Mouse (Mus musculus) CH12.LX (cell line): ENCODE results near the gene Coro2a. TPM values are rescaled to one million over a fixed set of nuclear protein-coding genes. Genes with fewer than 3 reads are reported as not detected.

Source experiments
- DNase-seq: peaks from one replicate; pipeline ENCODE4 v3.0.0-alpha.2; 2013; ENCODE audit errors: extremely low read depth
- H3K27ac ChIP-seq: 2 replicates; pipeline ENCODE4 v1.5.1; 2012; ENCODE audit warnings: low read depth, mild to moderate bottlenecking, control low read depth, moderate library complexity; ENCODE audit not compliant: insufficient read depth
- H3K27me3 ChIP-seq: replicated peaks from 2 replicates; pipeline ENCODE3; 2012; ENCODE audit warnings: inconsistent platforms
- H3K36me3 ChIP-seq, 2 experiments: replicated peaks in 1 of 2; 2 replicates each; pipeline versions ENCODE3 to v1.6.1; 2012; ENCODE audit warnings: inconsistent platforms in 1 of 2, low read length in 1 of 2, mild to moderate bottlenecking in 1 of 2, mixed read lengths in 1 of 2, moderate library complexity in 1 of 2; ENCODE audit not compliant: control insufficient read depth in 1 of 2, insufficient read depth in 1 of 2
- H3K4me1 ChIP-seq, 2 experiments: 2 replicates each; pipeline ENCODE4 v1.6.1; 2012; ENCODE audit warnings: inconsistent platforms in 1 of 2, moderate library complexity in 1 of 2; ENCODE audit not compliant: insufficient read depth in 2 of 2, control insufficient read depth in 1 of 2
- H3K4me2 ChIP-seq: 2 replicates; pipeline ENCODE4 v1.6.1; 2012; ENCODE audit warnings: low read depth, mild to moderate bottlenecking, control low read depth; ENCODE audit not compliant: poor library complexity, insufficient read depth, severe bottlenecking
- H3K4me3 ChIP-seq, 3 experiments: fragments of 150-350 bp in 1 of 3; sonication (generic) in 1 of 3; replicated peaks in 1 of 3; 2 replicates each; pipeline versions ENCODE3 to v1.5.1; 2011 to 2012; ENCODE audit warnings: low read depth in 2 of 3, low read length in 2 of 3, mild to moderate bottlenecking in 2 of 3, moderate library complexity in 2 of 3, control low read depth in 1 of 3, improper control_type of control experiment in 1 of 3, inconsistent platforms in 1 of 3, mixed read lengths in 1 of 3; ENCODE audit not compliant: poor library complexity in 1 of 3
- H3K79me2 ChIP-seq: replicated peaks from 2 replicates; pipeline ENCODE4 v1.6.1; 2012; ENCODE audit warnings: mild to moderate bottlenecking, moderate library complexity; ENCODE audit not compliant: control insufficient read depth, poor library complexity, insufficient read depth, severe bottlenecking; ENCODE audit errors: extremely low read depth
- H3K9ac ChIP-seq: 2 replicates; pipeline ENCODE4 v1.6.1; 2012; ENCODE audit warnings: low read depth, mild to moderate bottlenecking, control low read depth, moderate library complexity; ENCODE audit not compliant: insufficient read depth
- H3K9me3 ChIP-seq: replicated peaks from 2 replicates; pipeline ENCODE3; 2012; ENCODE audit warnings: low read length, inconsistent platforms, mixed read lengths
- BHLHE40 ChIP-seq: IDR thresholded peaks from 2 replicates; pipeline ENCODE4 v1.6.1; 2011; ENCODE audit warnings: mild to moderate bottlenecking, low read depth, low read length, improper control_type of control experiment
- CHD1 ChIP-seq: IDR thresholded peaks from 2 replicates; pipeline ENCODE4 v1.6.1; 2012; ENCODE audit warnings: low read depth, low read length, improper control_type of control experiment, inconsistent platforms
- CHD2 ChIP-seq: IDR thresholded peaks from 2 replicates; pipeline ENCODE4 v1.6.1; 2011; ENCODE audit warnings: low read length, improper control_type of control experiment
- CTCF ChIP-seq, 2 experiments: IDR thresholded peaks in 1 of 2; conservative IDR thresholded peaks in 1 of 2; 2 replicates each; pipeline ENCODE4 v1.5.1; 2011 to 2012; ENCODE audit warnings: low read depth in 2 of 2, low read length in 2 of 2, improper control_type of control experiment in 1 of 2, inconsistent platforms in 1 of 2, mild to moderate bottlenecking in 1 of 2, moderate library complexity in 1 of 2
- E2F4 ChIP-seq: IDR thresholded peaks from 2 replicates; pipeline ENCODE4 v1.6.1; 2011; ENCODE audit warnings: low read depth, low read length, improper control_type of control experiment; ENCODE audit not compliant: insufficient replicate concordance
- ELF1 ChIP-seq: IDR thresholded peaks from 2 replicates; pipeline ENCODE4 v1.6.1; 2014; ENCODE audit warnings: low read depth, mild to moderate bottlenecking, inconsistent platforms, low read length, improper control_type of control experiment
- EP300 ChIP-seq: IDR thresholded peaks from 2 replicates; pipeline ENCODE4 v1.6.1; 2011; ENCODE audit warnings: low read length, improper control_type of control experiment
- ETS1 ChIP-seq: conservative IDR thresholded peaks from 2 replicates; pipeline ENCODE4 v1.6.1; 2012; ENCODE audit warnings: low read depth, mild to moderate bottlenecking, inconsistent platforms, low read length, improper control_type of control experiment, moderate library complexity
- GABPA ChIP-seq: IDR thresholded peaks from 2 replicates; pipeline ENCODE4 v1.6.1; 2012; ENCODE audit warnings: low read depth, low read length, improper control_type of control experiment, inconsistent platforms; ENCODE audit not compliant: insufficient replicate concordance
- HCFC1 ChIP-seq: IDR thresholded peaks from 2 replicates; pipeline ENCODE4 v1.6.1; 2012; ENCODE audit warnings: low read depth, mild to moderate bottlenecking, inconsistent platforms, low read length, improper control_type of control experiment
- IRF4 ChIP-seq: IDR thresholded peaks from 2 replicates; pipeline ENCODE4 v1.6.1; 2014; ENCODE audit warnings: low read depth, mild to moderate bottlenecking, inconsistent platforms, low read length, improper control_type of control experiment
- JUN ChIP-seq: IDR thresholded peaks from 2 replicates; pipeline ENCODE4 v1.6.1; 2011; ENCODE audit warnings: low read depth, mild to moderate bottlenecking, low read length, improper control_type of control experiment, moderate library complexity; ENCODE audit not compliant: insufficient read depth
- JUND ChIP-seq: conservative IDR thresholded peaks from 2 replicates; pipeline ENCODE4 v1.6.1; 2011; ENCODE audit warnings: low read depth, low read length, improper control_type of control experiment
- KAT2A ChIP-seq: IDR thresholded peaks from 2 replicates; pipeline ENCODE4 v1.6.1; 2012; ENCODE audit warnings: low read length, improper control_type of control experiment, inconsistent platforms; ENCODE audit not compliant: insufficient replicate concordance
- MAFK ChIP-seq: IDR thresholded peaks from 2 replicates; pipeline ENCODE4 v1.6.1; 2011; ENCODE audit warnings: low read length, improper control_type of control experiment; ENCODE audit not compliant: insufficient replicate concordance
- MAX ChIP-seq: IDR thresholded peaks from 2 replicates; pipeline ENCODE4 v1.6.1; 2011; ENCODE audit warnings: low read length, improper control_type of control experiment
- MAZ ChIP-seq: IDR thresholded peaks from 2 replicates; pipeline ENCODE4 v1.6.1; 2012; ENCODE audit warnings: low read depth, mild to moderate bottlenecking, inconsistent platforms, low read length, improper control_type of control experiment, moderate library complexity
- MEF2A ChIP-seq: IDR thresholded peaks from 2 replicates; pipeline ENCODE4 v1.6.1; 2014; ENCODE audit warnings: low read depth, mild to moderate bottlenecking, inconsistent platforms, low read length, improper control_type of control experiment, borderline replicate concordance
- MXI1 ChIP-seq: IDR thresholded peaks from 2 replicates; pipeline ENCODE4 v1.6.1; 2011; ENCODE audit warnings: mild to moderate bottlenecking, low read depth, low read length, improper control_type of control experiment
- MYC ChIP-seq: IDR thresholded peaks from 2 replicates; pipeline ENCODE4 v1.6.1; 2011; ENCODE audit warnings: low read depth, mild to moderate bottlenecking, improper control_type of control experiment, low read length
- NELFE ChIP-seq: IDR thresholded peaks from 2 replicates; pipeline ENCODE4 v1.6.1; 2011; ENCODE audit warnings: low read depth, low read length, improper control_type of control experiment
- NRF1 ChIP-seq: IDR thresholded peaks from 2 replicates; pipeline ENCODE4 v1.6.1; 2014; ENCODE audit warnings: low read depth, mild to moderate bottlenecking, inconsistent platforms, low read length, improper control_type of control experiment, moderate library complexity
- PAX5 ChIP-seq: IDR thresholded peaks from 2 replicates; pipeline ENCODE4 v1.6.1; 2012; ENCODE audit warnings: low read length, inconsistent platforms, mixed read lengths
- POLR2A ChIP-seq: IDR thresholded peaks from 2 replicates; pipeline ENCODE4 v1.6.1; 2011; ENCODE audit warnings: low read depth, mild to moderate bottlenecking, improper control_type of control experiment, low read length
- POLR2AphosphoS2 ChIP-seq: IDR thresholded peaks from 2 replicates; pipeline ENCODE4 v1.6.1; 2011; ENCODE audit warnings: low read depth, low read length, improper control_type of control experiment
- RAD21 ChIP-seq: IDR thresholded peaks from 2 replicates; pipeline ENCODE4 v1.6.1; 2011; ENCODE audit warnings: low read depth, mild to moderate bottlenecking, low read length, improper control_type of control experiment, moderate library complexity
- RCOR1 ChIP-seq: conservative IDR thresholded peaks from 2 replicates; pipeline ENCODE4 v1.6.1; 2012; ENCODE audit warnings: low read depth, mild to moderate bottlenecking, inconsistent platforms, low read length, improper control_type of control experiment
- SIN3A ChIP-seq: IDR thresholded peaks from 2 replicates; pipeline ENCODE4 v1.6.1; 2012; ENCODE audit warnings: low read length, improper control_type of control experiment, inconsistent platforms
- SMC3 ChIP-seq: IDR thresholded peaks from 2 replicates; pipeline ENCODE4 v1.6.1; 2011; ENCODE audit warnings: low read depth, low read length, improper control_type of control experiment
- TBP ChIP-seq: conservative IDR thresholded peaks from 2 replicates; pipeline ENCODE4 v1.6.1; 2011; ENCODE audit warnings: low read depth, low read length, improper control_type of control experiment
- TCF12 ChIP-seq: IDR thresholded peaks from 2 replicates; pipeline ENCODE4 v1.6.1; 2014; ENCODE audit warnings: low read depth, mild to moderate bottlenecking, inconsistent platforms, low read length, improper control_type of control experiment
- UBTF ChIP-seq: IDR thresholded peaks from 2 replicates; pipeline ENCODE4 v1.6.1; 2012; ENCODE audit warnings: low read depth, mild to moderate bottlenecking, inconsistent platforms, low read length, improper control_type of control experiment, moderate library complexity
- USF1 ChIP-seq: IDR thresholded peaks from 2 replicates; pipeline ENCODE4 v1.6.1; 2014; ENCODE audit warnings: low read depth, mild to moderate bottlenecking, inconsistent platforms, low read length, improper control_type of control experiment
- USF2 ChIP-seq: conservative IDR thresholded peaks from 2 replicates; pipeline ENCODE4 v1.6.1; 2011; ENCODE audit warnings: low read depth, low read length, improper control_type of control experiment
- ZC3H11A ChIP-seq: IDR thresholded peaks from 2 replicates; pipeline ENCODE4 v1.6.1; 2012; ENCODE audit warnings: low read depth, mild to moderate bottlenecking, inconsistent platforms, low read length, improper control_type of control experiment
- ZKSCAN1 ChIP-seq: IDR thresholded peaks from 2 replicates; pipeline ENCODE4 v1.6.1; 2012; ENCODE audit warnings: low read depth, inconsistent platforms, low read length, improper control_type of control experiment, borderline replicate concordance
- ZMIZ1 ChIP-seq: IDR thresholded peaks from 2 replicates; pipeline ENCODE4 v1.6.1; 2012; ENCODE audit warnings: low read depth, mild to moderate bottlenecking, inconsistent platforms, low read length, improper control_type of control experiment
- ZNF384 ChIP-seq: IDR thresholded peaks from 2 replicates; pipeline ENCODE4 v1.6.1; 2012; ENCODE audit warnings: low read depth, low read length, improper control_type of control experiment, inconsistent platforms
- dilution Hi-C: fragments of 300-500 bp; cut with MboI; formaldehyde crosslinking; loops from 2 replicates; pipeline ENCODE4 v1.14.3; 2020; ENCODE audit warnings: low sequenced_read_pairs; ENCODE audit not compliant: extremely low pct_unique_long_range_greater_than_20kb, extremely low pct_ligation_motif_present
- in situ Hi-C: fragments of 300-500 bp; cut with MboI; formaldehyde crosslinking; loops from 3 replicates; pipeline ENCODE4 v1.14.3; 2019; ENCODE audit warnings: low sequenced_read_pairs, low pct_ligation_motif_present, low pct_unique_long_range_greater_than_20kb, mixed read lengths
- polyA plus RNA-seq: library from polyadenylated mRNA; unstranded; fragments of >175 nt; gene quantifications from 2 replicates; pipeline ENCODE4 v1.2.1, GENCODE M21; 2012; ENCODE audit warnings: low read depth; ENCODE audit not compliant: insufficient read length
- total RNA-seq, 2 experiments: library from RNA; depleted of rRNA; stranded (reverse); fragments of 300-350 nt in 1 of 2; fragments of >200 nt in 1 of 2; gene quantifications; 2 replicates each; pipeline ENCODE4 v1.2.3; 2012 to 2014

Coro2a gene
- total and polyA plus RNA-seq, 3 experiments, result 24.6 to 223 (median 129) TPM

GRCm38 (mm10) chr4:46560069-46560705 lies 41.8 kb downstream of the Coro2a start:
- Histone ChIP-seq H3K4me3 (no peak overlapping the region), H3K27ac (peak overlapping the region; percentile 97), H3K9me3 (peaks cover 4% of the 10 kb centered on the region), H3K4me1 (peaks cover 80 to 93% of the 10 kb centered on the region in 2 experiments), H3K4me2 (no peak overlapping the region; the same call in 1 of the 2 replicates), H3K79me2 (peaks cover 43% of the 10 kb centered on the region), H3K36me3 (peaks cover 36 to 39% of the 10 kb centered on the region in 2 experiments), H3K9ac (0 out of 2 replicates have a peak overlapping the region, but pooled peaks have one; percentile 21), H3K27me3 (no peaks in the 10 kb centered on the region)
- in situ Hi-C loops (no loop called here), dilution Hi-C loops (no loop called here)
- DNase-seq, result peak; percentile 72
- TF ChIP-seq USF2 (no peak), POLR2A (0 out of 2 replicates have a peak, but pooled peaks have one; percentile 5), TCF12 (peak; percentile 57), MEF2A (peak; percentile 64; the same call in 1 of the 2 replicates), JUND (peak; percentile 92), CHD2 (peak; percentile 51), MAZ (0 out of 2 replicates have a peak, but pooled peaks have one; percentile 9), ETS1 (peak; percentile 80), NELFE (no peak), UBTF (peak; percentile 42; the same call in 1 of the 2 replicates), IRF4 (peak; percentile 97), USF1 (no peak), MXI1 (no peak), PAX5 (no peak), EP300 (peak; percentile 92), CTCF (conservative IDR thresholded peaks at IDR 0.05 in 1 of 2, IDR thresholded peaks at IDR 0.05 in 1 of 2; ENCODE audit: low read depth in 2 of 2, low read length in 2 of 2) (no peak), HCFC1 (no peak), SIN3A (peak; percentile 63), ZKSCAN1 (no peak), E2F4 (no peak), JUN (peak; percentile 63; the same call in 1 of the 2 replicates), MYC (0 out of 2 replicates have a peak, but pooled peaks have one; percentile 4), ZC3H11A (no peak), ELF1 (no peak), ZNF384 (no peak), GABPA (no peak), MAX (peak; percentile 18; the same call in 1 of the 2 replicates), NRF1 (peak; percentile 7; the same call in 1 of the 2 replicates), RAD21 (no peak; the same call in 1 of the 2 replicates), POLR2AphosphoS2 (no peak), TBP (no peak), CHD1 (peak; percentile 81; the same call in 1 of the 2 replicates), ZMIZ1 (no peak), KAT2A (no peak), BHLHE40 (peak; percentile 57), RCOR1 (no peak; the same call in 1 of the 2 replicates), SMC3 (no peak), MAFK (peak; percentile 91)
